Mouse (Mus musculus) myocyte (in vitro differentiated cells): ENCODE measurements around the gene Hivep2.

Source experiments
- CEBPB ChIP-seq: IDR thresholded peaks from 2 replicates; pipeline ENCODE4 v1.6.1; 2011; ENCODE audit warnings: mild to moderate bottlenecking, moderate library complexity; ENCODE audit not compliant: poor library complexity, insufficient read depth, severe bottlenecking
- E2F4 ChIP-seq: IDR thresholded peaks from one replicate; pipeline ENCODE4 v1.6.1; 2011; ENCODE audit warnings: mild to moderate bottlenecking, control low read depth, moderate library complexity; ENCODE audit not compliant: insufficient read depth
- MAX ChIP-seq: IDR thresholded peaks from one replicate; pipeline ENCODE4 v1.6.1; 2011; ENCODE audit warnings: low read depth, mild to moderate bottlenecking, control low read depth
- POLR2A ChIP-seq: IDR thresholded peaks from one replicate; pipeline ENCODE4 v1.6.1; 2011; ENCODE audit warnings: low read depth, mild to moderate bottlenecking, control low read depth, moderate library complexity; ENCODE audit not compliant: insufficient read length
- POLR2AphosphoS2 ChIP-seq: IDR thresholded peaks from one replicate; pipeline ENCODE4 v1.6.1; 2011; ENCODE audit warnings: low read depth, control low read depth; ENCODE audit not compliant: insufficient read length
- SRF ChIP-seq: IDR thresholded peaks from one replicate; pipeline ENCODE4 v1.6.1; 2011; ENCODE audit warnings: low read depth; ENCODE audit not compliant: control insufficient read depth, insufficient read length
- TCF12 ChIP-seq: IDR thresholded peaks from one replicate; pipeline ENCODE4 v1.6.1; 2011; ENCODE audit warnings: mild to moderate bottlenecking, control low read depth; ENCODE audit not compliant: poor library complexity, insufficient read depth, severe bottlenecking
- TCF3 ChIP-seq: IDR thresholded peaks from one replicate; pipeline ENCODE4 v1.6.1; 2011; ENCODE audit warnings: low read depth, control low read depth; ENCODE audit not compliant: insufficient read length
- USF1 ChIP-seq: IDR thresholded peaks from one replicate; pipeline ENCODE4 v1.6.1; 2011; ENCODE audit warnings: low read depth, mild to moderate bottlenecking, control low read depth, moderate library complexity

- TF ChIP-seq CEBPB: no peak
- no peak for TF ChIP-seq E2F4
- TF ChIP-seq MAX: no peak
- no peak for TF ChIP-seq POLR2AphosphoS2
- no peak for TF ChIP-seq POLR2A
- no peak for TF ChIP-seq SRF
- TF ChIP-seq USF1: no peak
- no peak for TF ChIP-seq TCF12
- no peak for TF ChIP-seq TCF3
Observed at GRCm38 (mm10) chr10:14020253-14020652, 54.4 kb downstream of the Hivep2 start.
